Mouse (Mus musculus): ENCODE measurements around the gene Plxnb2. TPM values are rescaled to one million over a fixed set of nuclear protein-coding genes. Genes with fewer than 3 reads are reported as not detected.

The Plxnb2 gene
- polyA plus RNA-seq, 1 experiment from 2014 or later: 31.9 TPM

GRCm38 (mm10) chr15:89110147-89110546 is 70.4 kb downstream of the Plxnb2 start:
- H3K4me2 ChIP-seq (ENCODE audit: low read depth, low read length): no peak overlapping the region
- no peaks in the 10 kb centered on the region for H3K4me1 ChIP-seq (ENCODE audit: control insufficient read depth, low read depth, low read length)
- H3K27me3 ChIP-seq (ENCODE audit: control insufficient read depth, insufficient read depth, low read depth, low read length): no peaks in the 10 kb centered on the region
- H3K9me3 ChIP-seq (replicated peaks; ENCODE audit: control insufficient read depth, low read length): no peaks in the 10 kb centered on the region
- ATAC-seq (ENCODE audit: low read depth): no peak
- no peak overlapping the region for H3K4me3 ChIP-seq (ENCODE audit: low read depth, low read length)
- no peak overlapping the region for H3K27ac ChIP-seq (ENCODE audit: low read length)
- 77% methylated on average over 9 of the region's 9 CpGs for WGBS (ENCODE audit: insufficient replicate concordance)
- H3K9ac ChIP-seq (ENCODE audit: low read depth, low read length): no peak overlapping the region
- peaks cover 40% of the 10 kb centered on the region for H3K36me3 ChIP-seq (ENCODE audit: control insufficient read depth, insufficient read depth)

DNA sequence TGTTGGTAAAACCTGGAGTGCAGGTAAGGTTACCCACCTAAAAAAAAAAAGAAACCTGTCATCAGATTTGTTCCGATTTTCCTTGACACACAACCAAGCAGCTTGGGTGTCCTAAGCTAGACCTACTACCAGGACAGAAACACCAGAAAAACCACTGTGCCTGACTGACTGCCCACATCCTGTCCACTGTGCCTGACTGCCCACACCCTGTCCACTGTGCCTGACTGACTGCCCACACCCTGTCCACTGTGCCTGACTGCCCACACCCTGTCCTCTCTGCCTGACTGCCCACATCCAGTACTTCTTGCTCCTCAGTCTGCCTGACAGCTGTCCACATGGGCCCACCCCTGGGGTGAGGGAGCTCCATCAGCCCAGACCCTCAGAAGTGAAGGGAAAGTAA is 73.6 kb downstream of the Plxnb2 start:
- Histone ChIP-seq H3K36me3 (ENCODE audit: control insufficient read depth, insufficient read depth) (peaks cover 52% of the 10 kb centered on the region), H3K27me3 (ENCODE audit: control insufficient read depth, insufficient read depth, low read depth, low read length) (no peaks in the 10 kb centered on the region)
- 69% methylated on average over 1 of the region's 1 CpGs for WGBS (ENCODE audit: insufficient replicate concordance)

DNA sequence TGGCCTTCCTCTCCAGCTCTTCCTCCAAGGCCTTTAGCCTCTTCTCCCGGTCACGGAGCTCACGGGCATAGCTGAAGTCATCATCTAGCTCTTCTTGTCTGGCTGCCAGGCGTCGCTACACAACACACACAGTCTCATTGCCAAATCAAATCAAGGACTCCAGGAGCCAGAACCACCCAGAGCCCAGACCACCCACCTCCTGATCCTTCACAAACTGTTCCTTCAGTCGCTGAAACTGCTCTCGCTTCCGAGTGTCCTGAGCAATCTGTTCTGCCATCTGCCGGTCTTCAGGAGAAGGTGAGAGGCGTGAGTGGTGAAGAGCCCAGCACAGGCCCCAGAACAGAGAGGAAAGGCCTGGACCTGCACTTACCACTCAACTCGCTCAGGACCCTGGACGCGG is 74.5 kb downstream of the Plxnb2 start:
- no peaks in the 10 kb centered on the region for H3K9me3 ChIP-seq (replicated peaks; ENCODE audit: control insufficient read depth, low read length)
- H3K36me3 ChIP-seq (ENCODE audit: control insufficient read depth, insufficient read depth): peaks cover 56% of the 10 kb centered on the region
- H3K27ac ChIP-seq (ENCODE audit: low read length): no peak overlapping the region
- no peak for ATAC-seq (ENCODE audit: low read depth)
- no peaks in the 10 kb centered on the region for H3K27me3 ChIP-seq (ENCODE audit: control insufficient read depth, insufficient read depth, low read depth, low read length)
- H3K4me3 ChIP-seq (ENCODE audit: low read depth, low read length): no peak overlapping the region
- no peak overlapping the region for H3K4me2 ChIP-seq (ENCODE audit: low read depth, low read length)
- WGBS (ENCODE audit: insufficient replicate concordance): 86% methylated on average over 13 of the region's 13 CpGs
- no peaks in the 10 kb centered on the region for H3K4me1 ChIP-seq (ENCODE audit: control insufficient read depth, low read depth, low read length)
- H3K9ac ChIP-seq (ENCODE audit: low read depth, low read length): no peak overlapping the region

More for the DNA sequence above, 73.6 kb downstream of the Plxnb2 start:
- Histone ChIP-seq H3K4me2 (ENCODE audit: low read depth, low read length) (no peak overlapping the region), H3K4me3 (ENCODE audit: low read depth, low read length) (no peak overlapping the region), H3K4me1 (ENCODE audit: control insufficient read depth, low read depth, low read length) (no peaks in the 10 kb centered on the region), H3K9ac (ENCODE audit: low read depth, low read length) (no peak overlapping the region), H3K27ac (ENCODE audit: low read length) (no peak overlapping the region), H3K9me3 (replicated peaks; ENCODE audit: control insufficient read depth, low read length) (no peaks in the 10 kb centered on the region)
- ATAC-seq (ENCODE audit: low read depth): no peak

Small RNAs within 50 kb of the gene (microRNA-seq; reads per million reads assigned to microRNA genes)
- gene Mir6958: 2.0 reads per million
- not detected for gene Mir7118

Other genes with a start within 250 kb of the Plxnb2 start
- gene Ttll8, start 226.4 kb downstream of the Plxnb2 start, polyA plus RNA-seq (2015; fragmentation: Nextera tagmentation; extraction: Ambion mirVana): not detected in 2 replicates
- gene Mlc1, start 201.8 kb downstream of the Plxnb2 start, polyA plus RNA-seq (2015; fragmentation: Nextera tagmentation; extraction: Ambion mirVana): 0.02 TPM in 1 of 2 replicates, not detected in the other
- gene Mov10l1, start 197.9 kb downstream of the Plxnb2 start, polyA plus RNA-seq (2015; fragmentation: Nextera tagmentation; extraction: Ambion mirVana): not detected in 2 replicates
- gene Panx2, start 121.1 kb downstream of the Plxnb2 start, polyA plus RNA-seq (2015; fragmentation: Nextera tagmentation; extraction: Ambion mirVana): not detected in 2 replicates
- gene Trabd, start 105.7 kb downstream of the Plxnb2 start, polyA plus RNA-seq (2015; fragmentation: Nextera tagmentation; extraction: Ambion mirVana): 19.6 and 21.4 TPM in 2 replicates
- 7.8 and 9.1 TPM in 2 replicates for gene Selenoo, start 91.7 kb downstream of the Plxnb2 start, polyA plus RNA-seq (2015; fragmentation: Nextera tagmentation; extraction: Ambion mirVana)
- 5.8 and 6.3 TPM in 2 replicates for gene Tubgcp6, start 57.7 kb downstream of the Plxnb2 start, polyA plus RNA-seq (2015; fragmentation: Nextera tagmentation; extraction: Ambion mirVana)
- 8.2 and 9.7 TPM in 2 replicates for gene Hdac10, start 52.1 kb downstream of the Plxnb2 start, polyA plus RNA-seq (2015; fragmentation: Nextera tagmentation; extraction: Ambion mirVana)
- 1.1 and 1.9 TPM in 2 replicates for gene Mapk12, start 40.1 kb downstream of the Plxnb2 start, polyA plus RNA-seq (2015; fragmentation: Nextera tagmentation; extraction: Ambion mirVana)
- gene Mapk11, start 31.2 kb downstream of the Plxnb2 start, polyA plus RNA-seq (2015; fragmentation: Nextera tagmentation; extraction: Ambion mirVana): 0.83 and 0.97 TPM in 2 replicates
- gene Dennd6b, start 15.7 kb upstream of the Plxnb2 start, polyA plus RNA-seq (2015; fragmentation: Nextera tagmentation; extraction: Ambion mirVana): 2.7 and 3.8 TPM in 2 replicates
- gene Ppp6r2, start 30.8 kb upstream of the Plxnb2 start, polyA plus RNA-seq (2015; fragmentation: Nextera tagmentation; extraction: Ambion mirVana): 15.5 and 16.4 TPM in 2 replicates
- gene Sbf1, start 134.5 kb upstream of the Plxnb2 start, polyA plus RNA-seq (2015; fragmentation: Nextera tagmentation; extraction: Ambion mirVana): 20.7 and 23.1 TPM in 2 replicates
- gene Adm2, start 141.9 kb upstream of the Plxnb2 start, polyA plus RNA-seq (2015; fragmentation: Nextera tagmentation; extraction: Ambion mirVana): 1.9 and 2.6 TPM in 2 replicates
- gene Miox, start 153.6 kb upstream of the Plxnb2 start, polyA plus RNA-seq (2015; fragmentation: Nextera tagmentation; extraction: Ambion mirVana): 8.6 and 8.9 TPM in 2 replicates
- 29.2 and 34.4 TPM in 2 replicates for gene Lmf2, start 174.9 kb upstream of the Plxnb2 start, polyA plus RNA-seq (2015; fragmentation: Nextera tagmentation; extraction: Ambion mirVana)
- 100 and 103 TPM in 2 replicates for gene Ncaph2, start 174.9 kb upstream of the Plxnb2 start, polyA plus RNA-seq (2015; fragmentation: Nextera tagmentation; extraction: Ambion mirVana)
- 2.9 and 3.1 TPM in 2 replicates for gene Sco2, start 193.1 kb upstream of the Plxnb2 start, polyA plus RNA-seq (2015; fragmentation: Nextera tagmentation; extraction: Ambion mirVana)
- gene Tymp, start 196.3 kb upstream of the Plxnb2 start, polyA plus RNA-seq (2015; fragmentation: Nextera tagmentation; extraction: Ambion mirVana): 0.32 and 0.39 TPM in 2 replicates
- 0.73 and 0.76 TPM in 2 replicates for gene Odf3b, start 198.5 kb upstream of the Plxnb2 start, polyA plus RNA-seq (2015; fragmentation: Nextera tagmentation; extraction: Ambion mirVana)
- not detected in 2 replicates for gene Klhdc7b, start 204.1 kb upstream of the Plxnb2 start, polyA plus RNA-seq (2015; fragmentation: Nextera tagmentation; extraction: Ambion mirVana)
- gene Syce3, start 229.7 kb upstream of the Plxnb2 start, polyA plus RNA-seq (2015; fragmentation: Nextera tagmentation; extraction: Ambion mirVana): not detected in 2 replicates
- 3.7 and 4.5 TPM in 2 replicates for gene Cpt1b, start 245.1 kb upstream of the Plxnb2 start, polyA plus RNA-seq (2015; fragmentation: Nextera tagmentation; extraction: Ambion mirVana)
- 2.0 TPM in 2 replicates for gene C730034F03Rik, start 248.8 kb upstream of the Plxnb2 start, polyA plus RNA-seq (2015; fragmentation: Nextera tagmentation; extraction: Ambion mirVana)
- 0.14 and 0.19 TPM in 2 replicates for gene Gm44502, start 248.9 kb upstream of the Plxnb2 start, polyA plus RNA-seq (2015; fragmentation: Nextera tagmentation; extraction: Ambion mirVana)
- gene Chkb, start 249.1 kb upstream of the Plxnb2 start, polyA plus RNA-seq (2015; fragmentation: Nextera tagmentation; extraction: Ambion mirVana): 25.8 and 27.5 TPM in 2 replicates